ENCODE assay signal across 23 mouse cellular contexts in genomic region chr8:10708509-10708908, GRCm38 (mm10).
DNase-seq lines count a peak whose midpoint lies in the region; ATAC-seq and TF ChIP-seq lines count a peak whose summit lies in the region.
"Had no signal": no experiment of that assay in that cellular context is flagged by ENCODE, and none has a peak within 500 bp of the region (broad histone marks: within the 10 kb centered on the region; RNA-seq: fewer than 3 reads in every experiment).

No protein-coding gene starts in this region.

- no peak overlapping the region for H3K4me2 ChIP-seq in midbrain, embryonic 11.5 days
- H3K4me2 ChIP-seq in midbrain, embryonic 13.5 days (replicated peaks), result no peak overlapping the region
- H3K4me2 ChIP-seq in kidney, embryonic 16.5 days (replicated peaks; ENCODE audit: low read depth, low read length), result no peak overlapping the region

- TF ChIP-seq CTCF in G1E (IDR thresholded peaks at IDR 0.05; ENCODE audit: low read depth, low read length), result no peak

- peak; percentile 33 for DNase-seq in midbrain, embryonic 11.5 days (ENCODE audit: low spot score, missing footprints)
- DNase-seq in G1E (ENCODE audit: low spot score) (no peak), MN1 (ENCODE audit: low spot score) (peak; percentile 57), liver (no peak)
- DNase-seq in right cerebral cortex, postnatal 25 days, result no peak
- DNase-seq: adrenal gland, adult 2 months; adrenal gland, adult 8-10 months; adrenal gland, postnatal 10 days; adrenal gland, postnatal 14 days; adrenal gland, postnatal 25 days; adrenal gland, postnatal 36 days; B cell, adult 2 months; cerebellum, adult 11 months; cerebellum, adult 11-12 months; cerebellum, adult 18-20 months; cerebellum, adult 2 months had no signal

- WGBS in midbrain, embryonic 11.5 days, result 83% methylated on average over 6 of the region's 6 CpGs
- 86% methylated on average over 6 of the region's 6 CpGs for WGBS in midbrain, embryonic 13.5 days
- WGBS in kidney, embryonic 16.5 days, result 81% methylated on average over 6 of the region's 6 CpGs

- no peaks in the 10 kb centered on the region for H3K27me3 ChIP-seq in midbrain, embryonic 11.5 days (ENCODE audit: control insufficient read depth, insufficient read depth, low read length)
- H3K27me3 ChIP-seq in midbrain, embryonic 13.5 days, result 0 out of 2 replicates have a peak, but pooled peaks cover 3% of the 10 kb centered on the region
- peaks cover 44% of the 10 kb centered on the region for H3K27me3 ChIP-seq in G1E (ENCODE audit: insufficient read depth, low read length)
- H3K27me3 ChIP-seq in kidney, embryonic 16.5 days (ENCODE audit: insufficient read depth, low read length), result no peaks in the 10 kb centered on the region; the same call in 1 of the 2 replicates
- H3K27me3 ChIP-seq: CH12.LX had no signal

- H3K4me1 ChIP-seq in midbrain, embryonic 11.5 days (ENCODE audit: control insufficient read depth, insufficient read depth, low read length), result peaks cover 2% of the 10 kb centered on the region; the same call in 1 of the 2 replicates
- H3K4me1 ChIP-seq in midbrain, embryonic 13.5 days (replicated peaks), result peaks cover 32% of the 10 kb centered on the region
- H3K4me1 ChIP-seq in G1E (ENCODE audit: insufficient read depth, low read depth, low read length), result peaks cover 63% of the 10 kb centered on the region
- H3K4me1 ChIP-seq in kidney, embryonic 16.5 days (ENCODE audit: insufficient read depth, low read length), result no peaks in the 10 kb centered on the region; the same call in 1 of the 2 replicates

- no peak overlapping the region for H3K4me3 ChIP-seq in midbrain, embryonic 11.5 days (ENCODE audit: low read depth, low read length)
- H3K4me3 ChIP-seq in midbrain, embryonic 13.5 days (replicated peaks), result no peak overlapping the region
- H3K4me3 ChIP-seq in G1E (ENCODE audit: low read depth, low read length), result no peak overlapping the region
- H3K4me3 ChIP-seq in kidney, embryonic 16.5 days (ENCODE audit: low read length), result no peak overlapping the region

- no peak overlapping the region for H3K9ac ChIP-seq in midbrain, embryonic 11.5 days (ENCODE audit: low read length)
- no peak overlapping the region for H3K9ac ChIP-seq in midbrain, embryonic 13.5 days (replicated peaks)
- no peak overlapping the region for H3K9ac ChIP-seq in kidney, embryonic 16.5 days (replicated peaks; ENCODE audit: low read length)

- no peak overlapping the region for H3K27ac ChIP-seq in midbrain, embryonic 11.5 days (ENCODE audit: low read depth, low read length)
- H3K27ac ChIP-seq in midbrain, embryonic 13.5 days, result no peak overlapping the region
- H3K27ac ChIP-seq in kidney, embryonic 16.5 days (ENCODE audit: low read length), result no peak overlapping the region

- H3K9me3 ChIP-seq in midbrain, embryonic 11.5 days (ENCODE audit: control insufficient read depth, low read length), result no peaks in the 10 kb centered on the region
- no peaks in the 10 kb centered on the region for H3K9me3 ChIP-seq in midbrain, embryonic 13.5 days
- H3K9me3 ChIP-seq in G1E (replicated peaks), result no peaks in the 10 kb centered on the region
- H3K9me3 ChIP-seq in kidney, embryonic 16.5 days (ENCODE audit: low read length), result no peaks in the 10 kb centered on the region

- ATAC-seq in midbrain, embryonic 11.5 days (ENCODE audit: low FRiP score), result no peak
- no peak for ATAC-seq in midbrain, embryonic 13.5 days
- ATAC-seq in G1E (ENCODE audit: extremely low read depth, insufficient number of reproducible peaks, low FRiP score, poor library complexity, severe bottlenecking), result 0 out of 2 replicates have a peak, but pooled peaks have one; percentile 28
- peak; percentile 62; the same call in 1 of the 2 replicates for ATAC-seq in common myeloid progenitor, adult 5-6 weeks (replicated peaks; ENCODE audit: low read depth, poor library complexity, severe bottlenecking)
- no peak for ATAC-seq in kidney, embryonic 16.5 days (ENCODE audit: low FRiP score, low TSS enrichment)
- ATAC-seq: activated CD4-positive, CD25-positive, alpha-beta regulatory T cell, adult 4 months; CD4-positive, CD25-positive, alpha-beta regulatory T cell, adult 4 months; Patski had no signal

- H3K36me3 ChIP-seq in midbrain, embryonic 11.5 days (ENCODE audit: control insufficient read depth, insufficient read depth, low read length), result no peaks in the 10 kb centered on the region
- H3K36me3 ChIP-seq in midbrain, embryonic 13.5 days, result no peaks in the 10 kb centered on the region
- H3K36me3 ChIP-seq in G1E (replicated peaks), result no peaks in the 10 kb centered on the region
- no peaks in the 10 kb centered on the region for H3K36me3 ChIP-seq in kidney, embryonic 16.5 days (ENCODE audit: insufficient read depth, low read length)

Comparison
In these comparisons a context has a peak if more than half of its experiments do, and no peak if none do; other contexts are left out.
1. ATAC-seq: peak in G1E (single experiment) and common myeloid progenitor, adult 5-6 weeks (single experiment); none in midbrain, embryonic 11.5 days (single experiment), midbrain, embryonic 13.5 days (single experiment) and kidney, embryonic 16.5 days (single experiment).
2. DNase-seq: peak in midbrain, embryonic 11.5 days (single experiment) and MN1 (single experiment); none in G1E (single experiment), liver (single experiment) and right cerebral cortex, postnatal 25 days (single experiment).